In the genomic region with DNA sequence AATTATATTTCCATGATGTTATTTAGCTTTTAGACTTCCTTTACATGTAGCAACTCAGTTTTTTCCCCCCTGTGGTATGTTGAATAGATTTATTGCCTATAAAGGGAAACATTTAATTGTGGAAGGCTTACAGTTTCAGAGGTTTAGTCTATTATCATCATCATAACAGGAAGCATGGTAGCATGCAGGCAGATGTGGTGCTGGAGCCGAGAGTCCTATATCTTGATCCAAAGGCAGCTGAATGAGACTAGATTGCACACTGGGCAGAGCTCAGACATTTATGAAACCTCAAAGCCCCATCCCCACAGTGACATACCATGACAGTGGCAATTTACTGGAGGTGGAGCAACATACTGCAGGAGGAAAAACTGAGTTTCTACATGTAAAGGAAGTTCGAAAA, we compare ENCODE assay signal across 22 mouse cellular contexts.
"Had no signal": no experiment of that assay in that cellular context is flagged by ENCODE, and none has a peak within 500 bp of the region (broad histone marks: within the 10 kb centered on the region; RNA-seq: fewer than 3 reads in every experiment).

No protein-coding gene starts in this region.

- H3K9ac ChIP-seq: limb, embryonic 13.5 days; liver, embryonic 12.5 days; liver, embryonic 15.5 days; lung, embryonic 15.5 days; neural tube, embryonic 12.5 days had no signal

- H3K4me3 ChIP-seq: left cerebral cortex, adult 2 months; limb, embryonic 10.5 days; limb, embryonic 13.5 days; liver, embryonic 12.5 days; liver, embryonic 15.5 days; lung, embryonic 15.5 days; neural tube, embryonic 12.5 days had no signal

- H3K9me3 ChIP-seq: limb, embryonic 10.5 days; limb, embryonic 13.5 days; liver, embryonic 12.5 days; liver, embryonic 15.5 days; lung, embryonic 15.5 days; neural tube, embryonic 12.5 days had no signal

- H3K4me2 ChIP-seq: limb, embryonic 13.5 days; liver, embryonic 12.5 days; liver, embryonic 15.5 days; lung, embryonic 15.5 days; midbrain, embryonic 11.5 days; neural tube, embryonic 12.5 days had no signal

- DNase-seq: kidney, adult 2 months; kidney, postnatal 25 days; layer of hippocampus, postnatal 36 days; liver; lung, adult 18-20 months; lung, postnatal 10 days; lung, postnatal 36 days; midbrain, embryonic 14.5 days; retina, postnatal 1 day; right cerebral cortex, postnatal 25 days; spleen, adult 18-20 months; thymus, adult 18-20 months; thymus, postnatal 36 days had no signal

- ATAC-seq: liver, embryonic 12.5 days had no signal

- H3K27ac ChIP-seq: kidney, postnatal 0 days; left cerebral cortex, adult 2 months; limb, embryonic 10.5 days; limb, embryonic 13.5 days; liver, embryonic 12.5 days; liver, embryonic 15.5 days; lung, embryonic 15.5 days; neural tube, embryonic 12.5 days had no signal

- H3K27me3 ChIP-seq: limb, embryonic 13.5 days; liver, embryonic 12.5 days; liver, embryonic 15.5 days; lung, embryonic 15.5 days; neural tube, embryonic 12.5 days had no signal

- H3K36me3 ChIP-seq: limb, embryonic 10.5 days; limb, embryonic 13.5 days; liver, embryonic 12.5 days; liver, embryonic 15.5 days; lung, embryonic 15.5 days; neural tube, embryonic 12.5 days had no signal
